In the genomic region with DNA sequence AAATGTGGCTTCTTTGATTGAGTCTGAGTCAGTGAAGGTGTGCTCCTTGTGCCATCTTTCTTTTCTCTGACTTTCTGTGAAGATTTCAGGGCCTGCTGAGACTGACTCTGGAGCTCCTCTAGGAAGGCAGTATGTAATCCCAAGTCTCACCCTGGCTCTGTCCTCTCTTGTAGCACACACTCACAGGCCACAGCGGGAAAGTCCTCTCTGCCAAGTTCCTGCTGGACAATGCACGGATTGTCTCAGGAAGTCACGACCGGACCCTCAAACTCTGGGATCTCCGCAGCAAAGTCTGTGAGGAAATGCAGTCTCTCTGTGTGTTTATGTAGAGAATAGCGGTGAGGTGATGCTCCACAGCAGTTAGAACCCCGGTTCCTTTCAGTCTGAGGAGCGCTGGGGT, we compare ENCODE assay signal across 10 mouse cellular contexts. TPM values are rescaled to one million over a fixed set of nuclear protein-coding genes. Genes with fewer than 3 reads are reported as not detected.
DNase-seq lines count a peak whose midpoint lies in the region; ATAC-seq and TF ChIP-seq lines count a peak whose summit lies in the region.
"Had no signal": no experiment of that assay in that cellular context is flagged by ENCODE, and none has a peak within 500 bp of the region (broad histone marks: within the 10 kb centered on the region; RNA-seq: fewer than 3 reads in every experiment).

No protein-coding gene starts in this region.

- TF ChIP-seq EP300 in heart, adult 2 months (IDR thresholded peaks at IDR 0.05; ENCODE audit: insufficient read depth, low read depth, low read length): no peak

- intact Hi-C loops in heart, adult 2 months (cut with DNase I): loop anchor here (5.0 kb wide), 2 partner anchors 67 to 137 kb away; a partner anchor contains a TSS
- intact Hi-C loops in heart, postnatal 25 days (cut with DNase I): loop anchor here (5.0 kb wide), 1 partner anchor 137 kb away; no protein-coding TSS in a partner anchor

- H3K27ac ChIP-seq in heart, adult 2 months: peak overlapping the region; percentile 20
- peak overlapping the region; percentile 37; the same call in 1 of the 2 replicates for H3K27ac ChIP-seq in lung, embryonic 14.5 days (ENCODE audit: low read depth)
- peak overlapping the region; percentile 34 for H3K27ac ChIP-seq in intestine, embryonic 15.5 days
- H3K27ac ChIP-seq in stomach, embryonic 15.5 days: peak overlapping the region; percentile 50
- H3K27ac ChIP-seq: macrophage had no signal

- TF ChIP-seq POLR2A in heart, adult 2 months (IDR thresholded peaks at IDR 0.05; ENCODE audit: insufficient read depth, low read depth, low read length): no peak
- TF ChIP-seq POLR2A in lung, adult 2 months (IDR thresholded peaks at IDR 0.05; ENCODE audit: borderline replicate concordance, extremely low read depth, low read depth, low read length): no peak

- peaks cover 3% of the 10 kb centered on the region for H3K4me1 ChIP-seq in heart, adult 2 months (ENCODE audit: control insufficient read depth, insufficient read depth, low read length)
- no peaks in the 10 kb centered on the region for H3K4me1 ChIP-seq in lung, embryonic 14.5 days (ENCODE audit: insufficient read depth)
- H3K4me1 ChIP-seq in lung, adult 2 months (ENCODE audit: control insufficient read depth, insufficient read depth, low read length): no peaks in the 10 kb centered on the region
- 0 out of 2 replicates have a peak, but pooled peaks cover 4% of the 10 kb centered on the region for H3K4me1 ChIP-seq in intestine, embryonic 15.5 days (replicated peaks)
- H3K4me1 ChIP-seq in stomach, embryonic 15.5 days: no peaks in the 10 kb centered on the region

- H3K36me3 ChIP-seq in heart, adult 2 months (ENCODE audit: control insufficient read depth, insufficient read depth, low read length): peaks cover 10% of the 10 kb centered on the region
- peaks cover 80% of the 10 kb centered on the region for H3K36me3 ChIP-seq in lung, embryonic 14.5 days (ENCODE audit: insufficient read depth)
- peaks cover 40% of the 10 kb centered on the region for H3K36me3 ChIP-seq in intestine, embryonic 15.5 days
- H3K36me3 ChIP-seq in stomach, embryonic 15.5 days: peaks cover 52% of the 10 kb centered on the region

- no peaks in the 10 kb centered on the region for H3K27me3 ChIP-seq in heart, adult 2 months (ENCODE audit: control insufficient read depth, insufficient read depth, low read length)
- H3K27me3 ChIP-seq in lung, embryonic 14.5 days (ENCODE audit: insufficient read depth, low read length): no peaks in the 10 kb centered on the region
- no peaks in the 10 kb centered on the region for H3K27me3 ChIP-seq in intestine, embryonic 15.5 days (replicated peaks)
- no peaks in the 10 kb centered on the region for H3K27me3 ChIP-seq in stomach, embryonic 15.5 days (replicated peaks)

- no peaks in the 10 kb centered on the region for H3K9me3 ChIP-seq in lung, embryonic 14.5 days (ENCODE audit: low read depth, low read length)
- H3K9me3 ChIP-seq in intestine, embryonic 15.5 days: no peaks in the 10 kb centered on the region
- H3K9me3 ChIP-seq in stomach, embryonic 15.5 days: no peaks in the 10 kb centered on the region

- WGBS in heart, adult 2 months: 41% methylated on average over 8 of the region's 8 CpGs
- 71% methylated on average over 8 of the region's 8 CpGs for WGBS in lung, embryonic 14.5 days
- 46% methylated on average over 8 of the region's 8 CpGs for WGBS in lung, adult 2 months
- 56% methylated on average over 8 of the region's 8 CpGs for WGBS in intestine, embryonic 15.5 days
- 77% methylated on average over 8 of the region's 8 CpGs for WGBS in stomach, embryonic 15.5 days

- peak; percentile 70; the same call in 1 of the 2 replicates for ATAC-seq in lung, embryonic 14.5 days (ENCODE audit: insufficient read depth)
- peak; percentile 36; the same call in 1 of the 2 replicates for ATAC-seq in intestine, embryonic 15.5 days
- ATAC-seq in stomach, embryonic 15.5 days (ENCODE audit: insufficient read depth, low FRiP score, low read depth): no peak; the same call in 1 of the 2 replicates
- ATAC-seq: CD4-positive, CD25-positive, alpha-beta regulatory T cell, adult 4 months had no signal

- H3K4me2 ChIP-seq in lung, embryonic 14.5 days: no peak overlapping the region
- no peak overlapping the region for H3K4me2 ChIP-seq in intestine, embryonic 15.5 days (replicated peaks)
- no peak overlapping the region for H3K4me2 ChIP-seq in stomach, embryonic 15.5 days

- H3K4me3 ChIP-seq in heart, adult 2 months: no peak overlapping the region
- no peak overlapping the region for H3K4me3 ChIP-seq in lung, embryonic 14.5 days (ENCODE audit: low read depth, low read length)
- no peak overlapping the region for H3K4me3 ChIP-seq in lung, adult 2 months (replicated peaks; ENCODE audit: extremely low read depth, low read depth, low read length)
- no peak overlapping the region for H3K4me3 ChIP-seq in intestine, embryonic 15.5 days (replicated peaks)
- H3K4me3 ChIP-seq in stomach, embryonic 15.5 days (replicated peaks): no peak overlapping the region

- no peaks in the 10 kb centered on the region for H3K79me2 ChIP-seq in heart, adult 2 months (replicated peaks; ENCODE audit: control insufficient read depth, insufficient read depth, low read length)

- TF ChIP-seq CTCF in heart, adult 2 months (IDR thresholded peaks at IDR 0.05): no peak
- no peak for TF ChIP-seq CTCF in lung, embryonic 14.5 days (IDR thresholded peaks at IDR 0.05; ENCODE audit: low read depth)
- TF ChIP-seq CTCF in lung, adult 2 months (IDR thresholded peaks at IDR 0.05; ENCODE audit: insufficient read depth, low read length): no peak

- H3K9ac ChIP-seq in heart, adult 2 months (ENCODE audit: low read depth, low read length): no peak overlapping the region; the same call in 1 of the 2 replicates
- H3K9ac ChIP-seq in lung, embryonic 14.5 days: no peak overlapping the region
- H3K9ac ChIP-seq in intestine, embryonic 15.5 days: no peak overlapping the region
- H3K9ac ChIP-seq in stomach, embryonic 15.5 days: no peak overlapping the region

- DNase-seq in heart, adult 2 months: peak in 1 of 2 experiments; percentile 23
- DNase-seq in heart, postnatal 25 days (ENCODE audit: low spot score): no peak
- peak; percentile 72 for DNase-seq in lung, embryonic 14.5 days
- no peak for DNase-seq in lung, adult 2 months
- DNase-seq in urinary bladder, postnatal 14 days (ENCODE audit: low spot score): no peak
- DNase-seq in thymus, postnatal 25 days: no peak

RNA-seq across cellular contexts. Expression of a gene that starts 17.8 kb away (rescaled TPM):
- under 1 TPM; 0.16 to 0.43 TPM for total RNA-seq in heart, adult 2 months (2021)
- polyA plus RNA-seq in heart, adult 2 months (2012; rRNA removed): 0.47 and 0.57 TPM in 2 replicates
- under 1 TPM; 0.20 to 0.39 TPM for total RNA-seq in heart, postnatal 25 days (2021)
- polyA plus RNA-seq in lung, embryonic 14.5 days (2014; fragmentation: Nextera tagmentation; extraction: Ambion mirVana): 1.9 and 2.0 TPM in 2 replicates
- polyA plus RNA-seq in lung, adult 2 months (2012; rRNA removed): 0.38 and 0.86 TPM in 2 replicates
- 0.78 and 0.88 TPM in 2 replicates for polyA plus RNA-seq in intestine, embryonic 15.5 days (2015; fragmentation: Nextera tagmentation; extraction: Ambion mirVana)
- 1.3 and 1.5 TPM in 2 replicates for polyA plus RNA-seq in stomach, embryonic 15.5 days (2015; fragmentation: Nextera tagmentation; extraction: Ambion mirVana)

RNA-seq across cellular contexts. Expression of a gene that starts 30.0 kb away (rescaled TPM):
- 10 to 100 TPM; 29.4 to 29.9 TPM for total RNA-seq in heart, adult 2 months (2021)
- 24.6 and 31.7 TPM in 2 replicates for polyA plus RNA-seq in heart, adult 2 months (2012; rRNA removed)
- 10 to 100 TPM; 29.3 to 30.5 TPM for total RNA-seq in heart, postnatal 25 days (2021)
- 27.0 and 31.5 TPM in 2 replicates for polyA plus RNA-seq in lung, embryonic 14.5 days (2014; fragmentation: Nextera tagmentation; extraction: Ambion mirVana)
- 18.1 and 22.8 TPM in 2 replicates for polyA plus RNA-seq in lung, adult 2 months (2012; rRNA removed)
- 25.4 and 26.6 TPM in 2 replicates for polyA plus RNA-seq in intestine, embryonic 15.5 days (2015; fragmentation: Nextera tagmentation; extraction: Ambion mirVana)
- polyA plus RNA-seq in stomach, embryonic 15.5 days (2015; fragmentation: Nextera tagmentation; extraction: Ambion mirVana): 28.0 and 29.7 TPM in 2 replicates
